Mouse (Mus musculus) hematopoietic stem cell, adult 5-6 weeks (primary cell): ENCODE results near the gene Gimap8. TPM values are rescaled to one million over a fixed set of nuclear protein-coding genes. Genes with fewer than 3 reads are reported as not detected.
"Not testable (repeated sequence)": the region's sequence is repeated elsewhere in the genome, so short reads cannot be mapped to it uniquely, and the experiment has no call there.

Experiments
- ATAC-seq, 2 experiments: fragments of 125-278 bp in 1 of 2; replicated peaks in 1 of 2; 2 replicates each; pipeline ENCODE4 v1.8.0; 2016 to 2017; ENCODE audit warnings: inconsistent platforms in 2 of 2, mild to moderate bottlenecking in 2 of 2, moderate number of reproducible peaks in 2 of 2, low read depth in 1 of 2, moderate TSS enrichment in 1 of 2; ENCODE audit not compliant: low FRiP score in 2 of 2, poor library complexity in 2 of 2, severe bottlenecking in 2 of 2, insufficient read depth in 1 of 2, low TSS enrichment in 1 of 2
- total RNA-seq: library from RNA; stranded (forward); fragments of 172-1452, 232-1000 nt; gene quantifications from 2 replicates; pipeline ENCODE4 v1.2.3, GENCODE M21; 2017

Gene Gimap8
- total RNA-seq, 1 experiment from 2014 or later = 52.3 TPM

GRCm38 (mm10) chr6:48669446-48669969, 22.5 kb downstream of the Gimap8 start:
- ATAC-seq = no peak

DNA sequence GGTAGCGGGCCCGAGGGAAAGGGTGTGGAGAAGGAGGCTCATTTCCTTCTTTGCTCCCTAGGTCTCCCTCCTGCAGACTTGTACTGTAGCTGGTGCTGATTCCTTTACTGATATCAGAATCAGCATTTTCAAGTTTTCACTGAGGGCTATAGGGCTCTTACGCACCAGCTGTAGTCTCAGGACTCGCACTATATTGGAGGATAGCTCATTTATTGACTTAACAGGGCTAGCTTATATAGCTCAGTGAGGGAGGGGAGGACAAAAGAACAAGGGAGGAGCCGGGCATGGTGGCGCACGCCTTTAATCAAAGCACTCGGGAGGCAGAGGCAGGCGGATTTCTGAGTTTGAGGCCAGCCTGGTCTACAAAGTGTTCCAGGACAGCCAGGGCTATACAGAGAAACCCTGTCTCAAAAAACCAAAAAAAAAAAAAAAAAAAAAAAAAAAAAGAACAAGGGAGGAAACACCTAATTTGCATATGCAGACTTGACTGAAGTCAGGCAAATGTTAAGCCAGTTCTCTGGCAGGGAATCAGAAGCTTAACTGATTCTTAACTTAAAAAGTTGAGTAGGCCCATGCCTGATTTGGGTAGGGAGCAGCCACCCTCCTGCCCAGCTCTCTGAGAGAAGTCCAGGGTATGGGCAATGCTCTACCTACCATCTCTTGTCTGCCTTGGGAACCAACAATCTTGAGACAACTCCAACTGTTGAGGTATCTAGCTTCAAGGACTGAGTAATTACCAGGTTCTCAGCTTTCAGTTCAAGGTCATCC, 27.4 kb downstream of the Gimap8 start:
- no peak for ATAC-seq

DNA sequence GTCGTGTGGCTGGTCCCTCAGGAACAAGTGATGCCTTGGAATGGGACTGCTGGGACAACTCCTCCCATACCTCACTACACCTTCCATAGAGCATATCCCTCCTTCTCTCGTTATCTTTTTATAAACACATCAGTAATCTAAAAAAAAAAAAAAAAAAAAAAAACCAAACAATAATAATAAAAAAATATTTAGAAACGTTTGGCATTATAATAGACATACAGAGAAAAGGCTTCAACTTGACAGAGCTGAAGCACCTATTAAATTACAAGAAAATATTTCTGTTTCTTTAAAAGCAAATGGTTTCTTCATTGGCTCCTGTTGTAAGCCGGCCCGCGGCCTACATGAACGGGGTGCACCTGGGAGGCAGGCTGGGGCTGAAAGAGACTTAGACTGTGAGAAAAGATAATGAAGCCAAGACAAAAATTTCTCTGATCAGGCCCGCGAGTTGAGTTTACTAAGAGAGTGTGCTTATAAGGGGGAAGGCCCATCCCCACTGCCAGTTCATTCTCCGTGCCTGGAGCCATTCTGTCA, 28.4 kb downstream of the Gimap8 start:
- ATAC-seq = no peak

DNA sequence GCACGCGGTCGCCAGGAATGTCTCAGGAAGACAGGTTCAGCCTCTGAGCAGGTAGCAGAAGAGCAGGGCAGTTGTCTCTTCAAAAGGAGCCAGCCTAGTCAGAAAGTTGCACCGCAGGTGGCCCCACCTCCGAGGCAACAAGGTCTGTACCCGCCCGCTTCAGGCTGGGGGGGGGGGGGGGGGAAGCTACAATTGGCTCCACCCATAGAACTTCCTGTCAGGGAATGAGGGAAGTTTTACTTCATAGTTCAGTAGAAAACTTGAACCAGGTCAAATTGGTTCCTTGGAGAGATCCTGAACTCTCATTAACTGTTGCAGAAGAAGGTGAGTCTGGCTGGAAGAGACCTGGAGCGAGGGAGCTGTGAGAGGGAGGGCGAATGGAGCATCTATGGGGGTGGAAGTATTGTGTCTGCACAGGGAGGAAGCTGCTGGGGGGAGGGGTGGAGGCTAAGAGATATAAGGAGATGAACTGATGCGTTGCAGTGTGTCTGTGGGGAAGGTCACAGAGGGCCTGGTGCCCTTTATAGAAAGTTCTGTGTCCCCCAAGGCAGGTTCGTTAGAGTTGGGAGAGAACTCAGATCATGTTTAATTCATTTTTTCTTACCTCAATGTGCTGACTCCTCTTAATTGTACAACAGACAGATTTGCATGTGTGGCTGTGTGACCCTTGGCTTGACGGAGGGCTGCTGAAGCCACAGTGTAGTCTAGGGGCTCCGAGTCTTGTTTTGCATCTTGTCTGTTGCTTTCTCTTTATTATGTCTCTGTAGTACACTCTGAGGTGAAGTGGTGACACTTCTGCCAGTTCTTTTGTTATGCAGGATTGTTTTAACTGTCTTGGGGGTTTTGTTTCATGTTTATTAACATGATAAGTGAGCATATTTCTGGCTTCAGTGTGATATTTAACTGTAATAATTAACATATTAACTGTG, 29.2 kb downstream of the Gimap8 start, which contains the start of gene Gimap9:
TSS of gene Gimap9 (plus strand) at position 199 of the 929 bp plus-strand sequence.
- peak; percentile 53 to 67; a peak in 2 of 4 replicates for ATAC-seq

GRCm38 (mm10) chr6:48676860-48677415, 29.9 kb downstream of the Gimap8 start:
- ATAC-seq = no peak

DNA sequence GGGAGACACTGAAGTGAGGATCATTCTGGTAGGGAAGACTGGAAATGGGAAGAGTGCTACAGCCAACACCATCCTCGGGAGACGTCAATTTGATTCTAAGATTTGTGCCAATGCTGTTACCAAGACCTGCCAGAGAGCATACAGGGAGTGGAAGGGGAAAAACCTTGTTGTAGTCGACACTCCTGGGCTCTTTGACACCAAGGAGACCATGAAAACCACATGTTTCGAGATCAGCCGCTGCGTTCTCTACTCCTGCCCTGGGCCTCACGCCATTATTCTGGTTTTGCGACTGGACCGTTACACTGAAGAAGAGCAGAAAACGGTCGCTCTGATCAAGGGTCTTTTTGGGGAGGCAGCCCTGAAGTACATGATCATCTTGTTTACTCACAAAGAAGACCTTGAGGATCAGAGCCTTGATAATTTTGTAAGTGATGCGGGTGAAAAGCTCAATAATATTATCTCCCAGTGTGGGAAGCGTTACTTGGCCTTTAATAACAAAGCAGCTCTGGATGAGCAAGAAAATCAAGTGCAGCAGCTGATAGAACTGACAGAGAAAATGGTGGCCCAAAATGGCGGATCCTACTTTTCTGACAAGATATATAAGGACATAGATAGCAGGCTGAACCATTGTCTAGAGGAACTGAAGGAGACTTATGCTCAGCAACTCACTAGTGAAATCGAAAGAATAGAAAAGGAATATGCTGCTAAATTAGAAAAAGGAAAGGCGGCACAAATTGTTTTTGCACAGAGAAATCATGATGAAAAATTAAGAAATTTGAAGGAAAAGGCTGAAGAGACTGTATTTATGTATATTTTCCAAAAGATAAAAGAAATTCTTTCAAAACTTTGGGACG, 30.7 kb downstream of the Gimap8 start:
- ATAC-seq = no peak

DNA sequence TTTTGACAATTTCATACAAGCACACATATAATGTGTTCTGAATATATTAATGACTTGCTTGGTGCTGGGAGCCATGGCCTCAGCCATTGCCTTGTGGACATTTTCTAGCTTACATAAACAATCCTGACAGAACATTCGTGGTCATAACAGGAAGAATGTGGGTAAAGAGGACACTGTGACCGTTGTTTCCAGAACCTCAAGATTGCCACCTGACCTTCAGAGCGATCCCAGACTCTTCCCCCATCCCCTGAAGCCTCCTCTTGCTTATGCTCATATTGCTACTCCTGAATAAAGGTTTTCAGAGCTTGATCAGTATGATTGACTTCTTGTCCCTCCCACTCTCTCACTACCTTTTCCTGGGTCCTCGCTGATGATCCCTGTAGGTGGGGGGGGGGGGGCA, 31.4 kb downstream of the Gimap8 start:
- no peak for ATAC-seq

DNA sequence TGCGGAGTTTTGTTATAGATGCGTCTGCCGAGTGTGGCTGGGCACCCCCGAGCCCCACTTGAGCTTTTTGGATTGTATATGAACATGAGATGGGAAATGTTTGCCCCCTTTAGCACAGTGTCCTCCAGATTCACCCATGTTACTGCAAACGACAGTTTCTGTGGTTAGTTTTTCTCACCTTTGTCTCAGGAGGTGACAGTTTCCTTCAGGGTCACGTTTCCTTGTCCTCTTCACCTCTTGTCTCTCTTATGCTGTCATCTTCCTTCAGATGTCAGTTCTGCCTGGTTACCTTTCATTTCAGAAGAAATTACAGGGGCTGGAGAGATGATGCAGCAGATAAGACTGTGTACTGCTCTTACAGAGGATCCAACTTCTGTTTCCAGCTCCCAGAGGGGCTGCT, 32.7 kb downstream of the Gimap8 start:
- no peak for ATAC-seq

DNA sequence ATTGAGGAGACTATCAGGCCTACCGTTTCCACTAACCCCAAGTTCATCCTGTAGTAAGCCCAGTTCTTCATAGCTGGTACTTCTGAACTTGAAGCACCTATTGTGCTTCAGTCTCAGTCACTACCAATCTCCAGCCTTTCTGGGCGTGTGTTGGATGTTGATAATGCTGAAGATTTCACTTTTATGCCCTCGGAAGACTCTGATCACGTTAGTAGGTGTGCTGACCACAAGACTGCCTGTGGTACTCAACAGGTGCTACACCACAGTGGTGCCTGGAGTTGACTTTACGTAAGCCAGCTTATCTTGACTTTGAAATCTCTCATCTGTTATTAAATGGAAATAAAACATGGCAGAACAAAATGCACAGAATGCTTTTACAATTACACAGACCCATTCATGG, 33.4 kb downstream of the Gimap8 start:
- no peak for ATAC-seq

DNA sequence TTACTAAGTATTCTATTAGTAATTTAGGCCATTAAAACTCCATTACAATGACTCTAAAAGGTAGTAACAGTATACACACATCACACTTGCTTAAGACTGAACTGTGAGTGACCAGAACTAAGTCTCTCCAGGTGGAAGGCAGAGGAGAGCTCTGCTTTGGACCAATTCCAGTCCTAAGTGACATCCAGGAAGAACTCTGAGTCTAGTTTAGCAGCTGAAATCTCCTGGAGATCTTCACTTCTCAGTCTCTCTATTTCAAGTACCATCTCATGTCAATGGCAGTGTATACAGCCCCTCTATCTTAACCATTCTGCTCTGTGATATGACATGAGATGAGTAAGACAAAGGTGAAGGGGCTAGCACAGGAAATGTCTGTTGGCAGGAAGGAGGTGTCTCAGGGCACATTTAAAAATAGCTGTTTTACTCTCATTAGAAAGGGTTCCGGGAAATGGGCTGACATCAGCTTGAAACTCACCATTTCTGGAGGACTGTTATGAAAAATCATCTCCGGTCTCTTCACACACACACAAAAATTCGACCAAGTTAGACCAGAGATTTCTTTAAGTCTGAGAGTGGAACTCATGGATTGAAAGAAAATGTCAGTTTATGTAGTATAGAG, 34.5 kb downstream of the Gimap8 start:
- no peak for ATAC-seq

DNA sequence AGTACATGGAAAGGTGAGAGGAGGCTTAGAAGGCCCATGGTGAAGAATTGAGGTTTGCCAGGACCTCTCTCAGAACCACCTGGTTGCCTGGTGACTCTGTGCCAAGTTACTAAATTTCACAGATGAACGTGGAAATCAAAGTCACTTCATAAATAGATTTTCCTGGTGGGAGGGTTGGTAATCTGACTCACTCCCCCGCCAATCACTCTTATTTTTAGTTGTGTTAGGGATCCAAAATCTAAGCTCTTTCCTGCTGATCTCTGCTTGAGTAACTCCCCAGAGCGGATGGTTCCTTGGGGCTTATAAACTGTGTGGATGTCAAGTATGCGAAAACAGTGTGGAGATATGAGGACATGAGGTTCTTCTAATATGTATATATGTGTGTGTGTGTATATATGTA, 35.2 kb downstream of the Gimap8 start:
- ATAC-seq = no peak

GRCm38 (mm10) chr6:48683263-48683821, 36.3 kb downstream of the Gimap8 start:
- ATAC-seq = not testable (repeated sequence)

GRCm38 (mm10) chr6:48684319-48684718, 37.3 kb downstream of the Gimap8 start, which contains the start of gene Gimap4:
Gene Gimap4 (plus strand): TSS chr6:48684549.
- ATAC-seq = no peak

GRCm38 (mm10) chr6:48684806-48685205, 37.8 kb downstream of the Gimap8 start:
- no peak for ATAC-seq

GRCm38 (mm10) chr6:48685251-48685650, 38.2 kb downstream of the Gimap8 start:
- no peak for ATAC-seq
